Mouse (Mus musculus) ES-E14 (cell line): ENCODE data around the gene Cdc26. TPM values are rescaled to one million over a fixed set of nuclear protein-coding genes. Genes with fewer than 3 reads are reported as not detected.
A peak's percentile ranks its signal among the peaks of the same experiment; 100 is the strongest.

ENCODE experiments used
- DNase-seq: peaks from one replicate; pipeline ENCODE4 v3.0.0-alpha.2; 2013; ENCODE audit warnings: low read depth, low spot score
- H3K27ac ChIP-seq: 2 replicates; pipeline ENCODE4 v1.5.1; 2012; ENCODE audit warnings: low read depth, mild to moderate bottlenecking, low read length, moderate library complexity, mixed read lengths; ENCODE audit not compliant: poor library complexity, insufficient read depth, severe bottlenecking
- H3K36me3 ChIP-seq: 2 replicates; pipeline ENCODE4 v1.6.1; 2012; ENCODE audit warnings: mild to moderate bottlenecking, low read length, moderate library complexity, mixed read lengths; ENCODE audit not compliant: control insufficient read depth, poor library complexity, insufficient read depth, severe bottlenecking
- H3K4me1 ChIP-seq, 2 experiments: fragments of 150-350 bp in 1 of 2; sonication (generic) in 1 of 2; 2 replicates each; pipeline ENCODE4 v1.6.1; 2012; ENCODE audit warnings: low read length in 2 of 2, mild to moderate bottlenecking in 1 of 2, mixed read lengths in 1 of 2; ENCODE audit not compliant: control insufficient read depth in 2 of 2, insufficient read depth in 2 of 2, poor library complexity in 1 of 2
- H3K4me3 ChIP-seq, 2 experiments: fragments of 150-350 bp in 1 of 2; sonication (generic) in 1 of 2; 2 replicates each; pipeline ENCODE4 v1.5.1; 2012; ENCODE audit warnings: low read length in 2 of 2, low read depth in 1 of 2, mild to moderate bottlenecking in 1 of 2, mixed read lengths in 1 of 2; ENCODE audit not compliant: insufficient read depth in 1 of 2, poor library complexity in 1 of 2, severe bottlenecking in 1 of 2
- H3K9ac ChIP-seq: 2 replicates; pipeline ENCODE4 v1.6.1; 2012; ENCODE audit warnings: low read depth, mild to moderate bottlenecking, low read length, mixed read lengths; ENCODE audit not compliant: poor library complexity, insufficient read depth, severe bottlenecking
- H3K9me3 ChIP-seq: fragments of 150-350 bp; sonication (generic); 2 replicates; pipeline ENCODE4 v1.6.1; 2012; ENCODE audit warnings: low read depth, mild to moderate bottlenecking, low read length; ENCODE audit not compliant: control insufficient read depth, insufficient read depth
- CHD2 ChIP-seq: IDR thresholded peaks from 2 replicates; pipeline ENCODE4 v1.6.1; 2014; ENCODE audit warnings: mild to moderate bottlenecking, low read depth, low read length, inconsistent platforms
- HCFC1 ChIP-seq: IDR thresholded peaks from 2 replicates; pipeline ENCODE4 v1.6.1; 2012; ENCODE audit warnings: low read length, inconsistent platforms, borderline replicate concordance; ENCODE audit not compliant: insufficient read depth
- MAFK ChIP-seq: IDR thresholded peaks from 2 replicates; pipeline ENCODE4 v1.6.1; 2014; ENCODE audit warnings: mild to moderate bottlenecking, low read depth, low read length, inconsistent platforms; ENCODE audit not compliant: insufficient read depth
- ZC3H11A ChIP-seq: IDR thresholded peaks from 2 replicates; pipeline ENCODE4 v1.6.1; 2012; ENCODE audit warnings: low read depth, mild to moderate bottlenecking, inconsistent platforms, low read length, borderline replicate concordance
- ZNF384 ChIP-seq: IDR thresholded peaks from 2 replicates; pipeline ENCODE4 v1.6.1; 2012; ENCODE audit warnings: low read depth, low read length, inconsistent platforms
- in situ Hi-C, 2 experiments: fragments of 600-800 bp; cut with MboI; formaldehyde crosslinking; loops; one replicate each; pipeline ENCODE4 v1.15.1; 2025; ENCODE audit warnings: low sequenced_read_pairs in 2 of 2, inconsistent platforms in 1 of 2; ENCODE audit not compliant: unreplicated experiment in 2 of 2
- total RNA-seq: library from RNA; depleted of rRNA; stranded (reverse); fragments of 300-350 nt; gene quantifications from 2 replicates; pipeline ENCODE4 v1.2.3, GENCODE M21; 2012

Cdc26 gene
- total RNA-seq, 1 experiment: 69.1 TPM

DNA sequence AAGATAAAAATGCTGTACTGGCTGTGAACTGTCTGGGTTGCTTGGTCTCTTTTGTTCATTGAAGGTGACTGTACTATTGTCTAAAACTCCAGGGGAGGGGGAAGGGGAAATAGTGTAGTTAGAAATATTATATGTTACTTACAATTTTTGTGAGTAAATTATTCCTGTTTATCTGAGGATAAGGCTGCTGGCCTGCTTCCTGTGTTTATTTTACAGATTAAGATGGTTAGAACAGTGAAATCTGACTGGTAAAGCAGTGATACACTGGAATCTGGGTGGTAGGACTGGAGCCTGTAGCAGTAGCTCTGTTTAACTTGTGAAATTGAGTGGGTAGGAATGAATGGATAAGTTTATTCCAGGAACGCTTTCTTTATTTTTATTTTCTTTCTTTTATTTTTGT lies 46.4 kb downstream of the Cdc26 start:
- peaks cover 2 to 14% of the 10 kb centered on the region in 2 experiments; a peak in 3 of 4 replicates for H3K4me1 ChIP-seq
- no peaks in the 10 kb centered on the region for H3K9me3 ChIP-seq
- H3K9ac ChIP-seq: no peak overlapping the region; the same call in 1 of the 2 replicates
- no peak for TF ChIP-seq HCFC1
- in situ Hi-C loops: no loop called here
- H3K36me3 ChIP-seq: no peaks in the 10 kb centered on the region
- H3K4me3 ChIP-seq: peak overlapping the region in 1 of 2 experiments; percentile 10; a peak in 1 of 4 replicates
- H3K27ac ChIP-seq: no peak overlapping the region
- DNase-seq: no peak

DNA sequence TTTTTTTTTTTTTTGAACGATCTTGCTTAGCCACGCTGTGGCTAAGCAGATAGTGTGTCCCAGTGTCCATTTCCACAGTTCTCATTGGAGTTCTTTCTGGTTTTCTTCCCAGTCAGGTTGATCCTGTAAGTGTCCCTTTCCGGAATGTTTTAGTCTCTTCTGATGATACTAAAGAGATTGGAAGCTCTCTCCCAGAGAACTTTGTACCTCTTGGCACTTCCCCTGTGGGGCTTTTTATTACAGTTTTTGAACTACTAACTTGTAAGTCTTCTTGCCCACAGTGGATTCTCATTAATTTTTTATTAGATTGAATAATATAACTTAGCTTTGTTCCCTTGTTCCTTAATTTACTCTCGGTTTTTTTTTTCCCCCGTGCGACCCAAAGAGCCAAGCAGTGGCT lies 46.9 kb downstream of the Cdc26 start:
- Histone ChIP-seq H3K4me1 (peaks cover 2 to 13% of the 10 kb centered on the region in 2 experiments; a peak in 3 of 4 replicates), H3K27ac (no peak overlapping the region), H3K9ac (no peak overlapping the region; the same call in 1 of the 2 replicates), H3K4me3 (peak overlapping the region; percentile 82 to 97; a peak in 3 of 4 replicates), H3K36me3 (no peaks in the 10 kb centered on the region), H3K9me3 (no peaks in the 10 kb centered on the region)
- no peak for DNase-seq
- in situ Hi-C loops: no loop called here
- TF ChIP-seq ZNF384 (no peak), MAFK (no peak), ZC3H11A (no peak), CHD2 (no peak), HCFC1 (no peak)

DNA sequence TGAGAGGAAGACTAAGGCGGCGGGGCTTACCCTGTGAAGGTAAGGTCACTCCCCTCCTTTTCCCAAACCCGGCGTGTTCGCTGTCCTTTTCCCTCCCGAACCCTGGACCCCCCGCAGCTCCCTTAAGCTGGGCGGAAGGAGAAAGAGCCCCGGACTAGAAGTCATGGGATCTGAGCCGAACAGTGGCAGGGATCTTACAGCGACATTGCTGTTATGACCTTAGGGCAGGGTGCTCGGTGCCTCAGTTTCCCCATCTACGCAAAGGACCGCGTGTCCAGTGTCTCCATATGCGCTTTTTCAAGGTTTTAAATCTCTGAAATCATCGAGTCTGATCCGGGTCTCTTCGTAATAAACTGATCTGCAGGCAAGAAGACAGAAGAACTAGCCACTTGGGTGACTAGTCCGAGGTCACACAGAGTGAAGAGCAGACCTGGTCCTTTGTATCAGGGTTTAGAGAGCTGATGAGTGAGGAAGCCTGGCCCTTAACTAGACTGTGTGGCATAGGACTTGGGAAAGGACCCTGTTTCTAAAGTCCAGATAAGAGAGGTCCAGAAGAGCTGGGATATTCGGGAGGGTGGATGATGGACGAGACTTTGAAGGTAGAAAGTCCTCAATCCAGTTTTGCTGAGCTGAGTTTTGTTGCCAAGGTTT lies 47.5 kb downstream of the Cdc26 start:
- Histone ChIP-seq H3K9me3 (no peaks in the 10 kb centered on the region), H3K9ac (peak overlapping the region; percentile 87), H3K27ac (peak overlapping the region; percentile 60; the same call in 1 of the 2 replicates), H3K4me1 (peaks cover 2 to 7% of the 10 kb centered on the region in 2 experiments; a peak in 2 of 4 replicates), H3K4me3 (peak overlapping the region; percentile 82 to 97), H3K36me3 (no peaks in the 10 kb centered on the region)
- DNase-seq: no peak
- in situ Hi-C loops: no loop called here
- no peak for TF ChIP-seq ZC3H11A
- peak; percentile 65; the same call in 1 of the 2 replicates for TF ChIP-seq HCFC1
- TF ChIP-seq MAFK: no peak

DNA sequence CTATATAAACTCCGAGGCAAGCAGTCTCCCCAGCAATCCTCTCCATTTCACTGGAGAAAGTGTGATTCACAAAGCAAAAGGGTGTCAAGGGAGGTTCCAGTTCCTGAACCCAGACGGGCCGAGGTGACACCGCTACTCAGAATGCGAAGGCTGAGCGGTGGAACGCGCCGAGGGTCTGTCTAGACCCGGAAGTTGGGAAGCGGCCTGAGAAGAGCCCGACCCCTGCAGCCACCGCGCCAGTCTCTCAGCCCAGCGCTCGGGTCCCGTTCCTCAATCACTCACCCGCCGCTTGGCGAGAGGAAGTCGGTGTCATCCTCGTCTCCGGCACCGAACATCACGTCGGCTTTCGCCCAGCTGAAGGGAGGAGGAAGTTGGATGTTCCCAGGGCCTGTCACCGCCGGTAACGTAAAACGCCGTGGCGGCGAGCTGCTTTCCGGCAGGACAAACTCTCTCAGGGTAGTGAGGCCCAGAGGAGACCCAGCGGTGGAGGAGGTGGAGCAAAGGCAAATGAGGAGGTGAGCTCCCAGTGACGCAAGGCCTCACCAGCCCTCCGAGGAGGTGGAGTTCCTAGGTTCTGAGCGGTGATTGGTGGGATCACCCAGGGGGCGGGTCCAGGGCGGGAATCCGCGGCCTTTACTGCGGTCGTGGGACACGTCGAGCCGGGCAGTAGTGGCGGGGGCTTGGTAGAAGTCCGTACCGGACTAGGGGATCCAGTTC lies 48.2 kb downstream of the Cdc26 start, which contains the start of the genes Fkbp15 and Slc31a1:
Gene Fkbp15, minus strand, starts transcription at position 461 of the 717 bp plus-strand sequence.
Gene Slc31a1, plus strand, starts transcription at position 640 of the 717 bp plus-strand sequence.
- peak within 1 kb of the TSS; percentile 60; the same call in 1 of the 2 replicates for H3K27ac ChIP-seq
- peak within 1 kb of the TSS; percentile 87 for H3K9ac ChIP-seq
- peaks cover 0 to 2% of the 10 kb centered on the region in 2 experiments; a peak in 1 of 4 replicates for H3K4me1 ChIP-seq
- DNase-seq: peak; percentile 98
- H3K36me3 ChIP-seq: no peaks in the 10 kb centered on the region
- H3K4me3 ChIP-seq: peak within 1 kb of the TSS; percentile 91 to 97
- no peak for TF ChIP-seq CHD2
- no peak for TF ChIP-seq ZC3H11A
- TF ChIP-seq HCFC1: no peak
- no peak for TF ChIP-seq MAFK
- no peak for TF ChIP-seq ZNF384
- no peaks in the 10 kb centered on the region for H3K9me3 ChIP-seq
- in situ Hi-C loops: no loop called here
